Mouse (Mus musculus): ENCODE results near the gene Ndufv1. TPM values are rescaled to one million over a fixed set of nuclear protein-coding genes. Genes with fewer than 3 reads are reported as not detected.
"Not testable (repeated sequence)": the region's sequence is repeated elsewhere in the genome, so short reads cannot be mapped to it uniquely, and the experiment has no call there.

Ndufv1 gene
- total RNA-seq, 2 experiments from 2014 or later = 399 to 553 TPM

DNA sequence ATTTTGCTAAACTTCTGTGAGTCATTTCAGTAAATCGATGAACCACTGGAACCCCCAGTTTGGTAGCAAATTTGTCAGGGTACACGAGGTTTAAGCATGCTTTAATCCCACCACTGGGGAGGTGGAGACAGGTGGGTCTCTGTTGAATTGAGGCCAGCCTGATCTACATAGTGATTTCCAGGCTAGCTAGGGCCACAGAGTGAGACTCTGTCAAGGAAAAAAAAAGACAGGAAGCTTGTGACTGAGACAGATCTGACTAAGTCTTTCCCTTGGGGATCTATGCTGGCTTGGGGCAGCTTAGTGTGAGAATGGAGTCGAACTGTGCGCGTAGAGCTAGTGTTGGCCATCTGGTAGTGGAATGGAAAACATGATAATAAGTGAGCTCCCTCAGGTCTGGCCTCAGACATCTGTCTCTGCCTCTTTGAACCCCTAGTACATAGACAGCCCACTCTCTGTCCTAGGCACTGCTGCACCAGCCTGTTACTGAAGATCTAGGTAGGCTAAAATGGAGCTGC, 40.0 kb upstream of the Ndufv1 start:
- TF ChIP-seq CTCF (IDR thresholded peaks at IDR 0.05) = no peak
- intact Hi-C loops (cut with DNase I) = no loop called here
- no peak for DNase-seq
- Histone ChIP-seq H3K27ac (peak overlapping the region; percentile 48), H3K4me3 (no peak overlapping the region)

DNA sequence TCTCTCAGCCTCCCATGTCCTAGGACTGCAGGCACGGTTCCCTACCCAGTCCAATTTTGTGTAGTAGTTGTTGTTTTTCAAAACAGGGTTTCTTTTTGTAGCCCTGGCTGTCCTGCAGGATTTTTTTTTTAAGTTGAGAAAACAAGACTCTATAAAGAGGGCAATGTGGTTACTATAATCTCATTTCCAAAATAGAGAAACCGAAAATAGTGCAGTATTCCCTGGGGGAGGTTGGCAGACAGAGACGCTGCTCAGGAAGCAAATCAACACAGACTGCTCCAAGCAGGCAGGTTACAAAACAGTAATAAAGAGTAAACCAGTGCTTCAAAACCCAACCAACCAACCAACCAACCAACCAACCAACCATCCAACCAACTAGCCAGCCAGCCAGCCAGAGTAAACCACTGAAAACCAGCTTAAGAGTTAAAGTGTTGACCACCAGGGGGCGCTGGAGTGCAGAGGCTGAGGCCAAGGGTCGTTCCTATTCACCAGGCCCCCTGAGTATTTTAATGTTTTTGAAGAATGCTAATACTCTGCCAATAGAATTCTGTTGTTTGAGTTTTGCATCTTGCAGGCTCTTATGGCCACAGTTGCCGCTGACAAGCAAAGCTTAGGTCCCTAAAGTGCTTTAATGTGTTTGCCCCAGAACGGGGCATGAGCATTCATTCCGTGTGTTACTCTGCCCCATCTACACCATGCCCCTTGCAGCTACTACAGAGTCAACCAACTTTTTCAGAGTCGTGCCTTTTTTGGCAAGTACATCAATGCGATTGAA, 39.3 kb upstream of the Ndufv1 start:
- intact Hi-C loops (cut with DNase I) = loop anchor here (2.0 kb wide), 1 partner anchor 105 kb away; no protein-coding TSS in a partner anchor
- no peak overlapping the region for H3K4me3 ChIP-seq
- peak; percentile 78 for TF ChIP-seq CTCF (IDR thresholded peaks at IDR 0.05)
- DNase-seq = peak; percentile 75
- H3K27ac ChIP-seq = peak overlapping the region; percentile 48; the same call in 1 of the 2 replicates

DNA sequence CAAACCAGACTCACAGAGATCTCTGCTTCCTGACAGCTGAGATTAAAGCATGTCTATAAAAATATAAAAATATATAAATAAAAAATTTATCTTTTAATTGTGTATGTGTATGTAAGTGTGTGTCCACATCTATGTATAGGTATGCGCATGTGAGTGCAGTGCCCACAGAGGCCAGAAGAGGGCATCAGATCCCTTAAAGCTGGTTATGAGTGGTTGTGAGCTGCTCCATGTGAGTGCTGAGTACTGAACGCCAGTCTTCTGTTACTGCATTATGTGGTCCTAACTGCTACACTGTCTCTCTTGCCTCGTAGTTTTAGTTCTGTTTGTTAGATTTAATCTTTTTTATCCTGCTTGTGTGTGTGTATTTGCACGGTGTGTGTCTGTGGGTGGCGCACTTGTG, 38.4 kb upstream of the Ndufv1 start:
- H3K27ac ChIP-seq = peak overlapping the region; percentile 46
- peak; percentile 24; the same call in 1 of the 2 replicates for TF ChIP-seq CTCF (IDR thresholded peaks at IDR 0.05)
- no peak overlapping the region for H3K4me3 ChIP-seq
- DNase-seq = no peak
- intact Hi-C loops (cut with DNase I) = loop anchor here (2.0 kb wide), 1 partner anchor 104 kb away; no protein-coding TSS in a partner anchor

DNA sequence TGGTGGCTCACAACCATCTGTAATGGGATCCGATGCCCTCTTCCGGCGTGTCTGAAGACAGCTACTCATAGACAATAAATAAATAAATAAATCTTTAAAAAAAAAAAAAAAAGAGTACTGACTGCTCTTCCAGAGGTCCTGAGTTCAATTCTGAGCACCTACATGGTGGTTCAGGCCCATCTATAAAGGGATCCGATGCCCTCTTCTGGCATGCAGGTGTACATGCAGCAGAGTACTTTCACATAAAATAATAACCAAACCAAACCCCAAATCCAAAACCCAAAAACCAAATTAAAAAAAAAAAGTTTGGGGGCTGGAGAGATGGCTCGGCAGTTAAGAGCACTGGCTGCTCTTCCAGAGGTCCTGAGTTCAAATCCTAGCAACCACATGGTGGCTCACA, 36.5 kb upstream of the Ndufv1 start:
- H3K27ac ChIP-seq; H3K4me3 ChIP-seq; intact Hi-C loops (cut with DNase I); DNase-seq: not testable (repeated sequence)

DNA sequence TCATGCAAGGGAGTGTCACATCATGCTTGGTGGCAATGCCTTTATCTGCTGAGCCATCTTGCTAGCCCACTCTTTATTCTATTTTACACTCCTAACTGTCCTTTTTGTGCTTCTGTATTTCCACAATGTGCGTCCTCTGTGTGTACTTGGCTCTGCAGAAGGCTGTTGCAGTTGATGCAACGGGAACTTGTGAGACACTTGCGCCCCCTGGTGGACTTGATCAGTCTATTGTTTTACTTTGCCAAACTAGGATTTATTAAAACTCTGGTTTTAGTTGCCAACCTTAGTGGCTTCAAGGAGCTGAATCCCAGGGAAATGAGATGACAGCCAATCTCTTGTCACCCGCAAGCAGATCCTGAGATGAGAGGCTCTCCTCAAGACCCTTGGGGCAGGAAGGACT, 35.3 kb upstream of the Ndufv1 start:
- intact Hi-C loops (cut with DNase I) = loop anchor here (1.0 kb wide), 1 partner anchor 29 kb away; no protein-coding TSS in a partner anchor
- peak; percentile 85 for DNase-seq

DNA sequence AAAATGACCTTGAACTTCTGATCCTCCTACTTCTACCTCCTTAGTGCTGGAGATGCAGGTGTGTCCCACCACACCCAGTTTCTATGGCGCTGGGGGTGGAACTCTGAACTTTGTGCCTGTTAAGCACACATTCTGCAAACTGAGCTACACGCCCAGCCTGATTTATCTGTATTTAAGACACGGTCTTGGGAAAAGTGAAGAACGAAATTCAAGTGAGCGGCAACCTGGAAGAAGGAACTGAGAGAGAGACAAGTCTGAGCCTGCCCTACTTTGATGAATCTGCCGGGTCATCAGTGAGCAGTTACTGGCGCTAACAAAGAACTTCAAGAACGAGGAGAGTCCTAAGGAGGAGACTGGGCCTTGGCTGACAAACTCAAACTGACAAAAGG, 34.3 kb upstream of the Ndufv1 start:
- no peak for DNase-seq
- Histone ChIP-seq H3K27ac (peak overlapping the region; percentile 89), H3K4me3 (no peak overlapping the region)
- intact Hi-C loops (cut with DNase I) = no loop called here
- TF ChIP-seq CTCF (IDR thresholded peaks at IDR 0.05) = no peak

More for the DNA sequence above, 35.3 kb upstream of the Ndufv1 start:
- Histone ChIP-seq H3K4me3 (no peak overlapping the region), H3K27ac (no peak overlapping the region; the same call in 1 of the 2 replicates)
- peak; percentile 86 for TF ChIP-seq CTCF (IDR thresholded peaks at IDR 0.05)

DNA sequence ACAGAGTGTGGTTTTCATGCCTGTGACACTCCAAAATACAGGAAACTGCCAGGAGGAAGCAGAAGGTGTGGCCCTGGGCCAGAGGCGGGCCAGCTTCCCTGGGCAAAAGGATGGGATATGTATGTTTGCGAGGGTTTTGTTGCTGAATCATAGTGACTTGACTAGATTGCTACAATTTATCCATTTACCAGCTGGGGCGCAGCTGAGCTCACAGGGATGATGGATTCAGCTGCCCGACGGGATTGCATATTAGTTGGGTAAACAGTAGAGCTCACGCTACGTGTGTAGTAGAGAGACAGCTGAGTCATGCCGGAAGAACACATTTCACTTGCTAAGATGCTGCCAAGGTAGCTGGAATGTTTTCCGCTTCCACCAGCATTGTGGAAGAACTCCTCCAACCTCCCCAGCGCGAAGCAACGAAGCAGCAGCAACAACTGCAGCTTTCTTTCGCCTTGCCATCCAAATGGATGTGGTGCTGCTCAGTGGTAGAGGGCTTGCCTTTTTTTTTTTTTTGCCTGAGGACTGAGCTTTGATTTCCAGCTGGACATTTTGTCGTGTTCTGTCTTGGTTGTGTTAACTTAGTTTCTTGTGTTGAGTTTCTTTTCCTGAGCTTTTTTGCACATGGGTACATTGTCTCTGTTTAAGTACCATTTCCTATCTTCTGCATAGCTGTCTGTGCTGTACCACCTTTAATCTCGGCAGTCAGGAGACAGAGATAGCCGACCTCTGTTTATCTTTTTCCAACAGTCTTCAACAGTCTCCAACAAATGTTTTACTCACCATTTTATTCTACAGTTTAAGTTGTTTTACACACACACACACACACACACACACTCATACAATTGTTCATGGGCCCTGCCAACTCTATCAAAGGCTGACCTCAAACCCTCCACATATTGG, 33.6 kb upstream of the Ndufv1 start, which contains the start of gene Gstp2:
Gstp2 (minus strand) TSS at position 58 of the 900 bp plus-strand sequence.
- intact Hi-C loops (cut with DNase I) = no loop called here
- peak; percentile 62 for TF ChIP-seq CTCF (IDR thresholded peaks at IDR 0.05)
- DNase-seq = peak; percentile 85
- Histone ChIP-seq H3K27ac (peak within 1 kb of the TSS; percentile 89), H3K4me3 (peak within 1 kb of the TSS; percentile 61)

DNA sequence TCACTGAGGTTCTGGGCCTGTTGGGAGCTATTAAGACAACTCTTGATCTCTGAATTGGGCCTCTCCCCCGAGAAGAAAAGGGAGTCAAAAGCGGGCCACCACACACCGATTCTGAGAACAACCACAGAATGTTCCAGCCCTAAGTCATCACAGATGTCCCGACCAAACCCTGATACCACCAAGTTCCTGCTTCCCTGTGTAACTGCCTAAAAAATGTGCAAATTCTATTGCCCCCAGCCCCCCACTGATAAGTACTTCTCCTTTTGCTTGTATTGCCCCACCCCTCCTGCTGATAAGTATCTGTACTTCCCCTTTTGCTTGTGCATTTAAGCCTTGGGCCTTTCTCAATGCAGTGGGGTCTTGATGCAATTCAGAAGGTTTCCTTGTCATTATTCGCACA, 31.5 kb upstream of the Ndufv1 start:
- DNase-seq; intact Hi-C loops (cut with DNase I); H3K27ac ChIP-seq; H3K4me3 ChIP-seq: not testable (repeated sequence)

DNA sequence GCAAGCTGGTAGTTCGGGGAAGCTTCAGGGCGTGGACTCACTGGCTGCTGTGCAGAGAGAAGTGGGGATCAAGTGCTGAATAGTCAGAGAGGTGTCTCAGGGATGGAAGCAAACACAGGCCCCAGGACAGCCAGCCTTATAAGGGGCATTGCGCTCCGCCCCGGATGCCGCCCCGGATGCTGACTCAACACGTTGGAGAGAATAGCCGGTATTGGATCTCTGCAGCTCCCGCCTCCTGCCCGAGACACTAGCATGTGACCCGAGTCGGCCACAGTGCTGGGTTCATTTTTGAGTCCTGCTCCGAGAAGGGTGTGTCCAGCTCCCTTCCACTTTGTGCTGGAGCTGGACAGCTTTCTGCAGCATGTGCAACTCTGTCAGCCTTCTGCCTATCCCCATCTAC, 29.5 kb upstream of the Ndufv1 start:
- intact Hi-C loops (cut with DNase I) = no loop called here
- Histone ChIP-seq H3K4me3 (peak overlapping the region; percentile 69), H3K27ac (peak overlapping the region; percentile 86)
- TF ChIP-seq CTCF (IDR thresholded peaks at IDR 0.05) = no peak
- peak; percentile 87 for DNase-seq

DNA sequence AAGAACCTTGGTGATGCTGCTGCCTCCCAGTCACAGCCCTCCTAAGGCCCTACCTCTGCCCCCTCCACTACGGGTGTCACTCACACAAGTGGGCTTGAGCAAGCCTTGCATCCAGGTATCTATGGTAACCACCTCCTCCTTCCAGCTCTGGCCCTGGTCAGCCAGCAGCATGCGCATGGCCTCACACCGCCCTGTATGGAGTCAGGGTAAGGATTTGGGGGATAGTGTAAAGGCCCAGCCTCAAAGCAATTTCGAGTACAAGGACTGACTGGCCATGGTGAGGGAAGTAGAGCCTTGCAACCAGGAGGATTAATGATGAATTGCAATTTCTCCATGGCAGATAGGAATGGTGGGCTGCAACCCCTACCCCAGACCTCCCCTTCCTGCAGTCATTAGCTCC, 28.9 kb upstream of the Ndufv1 start:
- intact Hi-C loops (cut with DNase I) = not testable (repeated sequence)
- H3K27ac ChIP-seq = peak overlapping the region; percentile 86

DNA sequence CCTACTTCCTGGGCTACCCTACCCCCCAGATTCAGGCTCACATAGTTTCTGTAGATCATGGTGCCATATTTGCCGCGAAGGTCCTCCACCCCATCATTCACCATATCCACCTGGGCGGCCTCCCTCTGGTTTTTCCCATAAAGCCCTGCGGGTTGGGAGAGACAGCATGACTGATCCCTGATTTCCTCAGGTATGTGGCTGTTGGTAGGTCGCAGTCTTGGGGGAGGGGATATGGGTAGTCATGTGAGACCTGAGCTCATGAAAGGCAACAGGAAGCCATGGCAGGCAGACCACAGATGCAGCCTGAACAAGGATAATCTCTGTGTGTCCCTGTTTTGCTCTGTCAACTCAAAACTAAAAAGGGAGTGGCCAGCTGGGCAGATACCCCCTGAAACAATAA, 28.3 kb upstream of the Ndufv1 start:
- H3K4me3 ChIP-seq; H3K27ac ChIP-seq; intact Hi-C loops (cut with DNase I); DNase-seq: not testable (repeated sequence)

More for the DNA sequence above, 28.9 kb upstream of the Ndufv1 start:
- DNase-seq = not testable (repeated sequence)
- peak overlapping the region; percentile 69 for H3K4me3 ChIP-seq

DNA sequence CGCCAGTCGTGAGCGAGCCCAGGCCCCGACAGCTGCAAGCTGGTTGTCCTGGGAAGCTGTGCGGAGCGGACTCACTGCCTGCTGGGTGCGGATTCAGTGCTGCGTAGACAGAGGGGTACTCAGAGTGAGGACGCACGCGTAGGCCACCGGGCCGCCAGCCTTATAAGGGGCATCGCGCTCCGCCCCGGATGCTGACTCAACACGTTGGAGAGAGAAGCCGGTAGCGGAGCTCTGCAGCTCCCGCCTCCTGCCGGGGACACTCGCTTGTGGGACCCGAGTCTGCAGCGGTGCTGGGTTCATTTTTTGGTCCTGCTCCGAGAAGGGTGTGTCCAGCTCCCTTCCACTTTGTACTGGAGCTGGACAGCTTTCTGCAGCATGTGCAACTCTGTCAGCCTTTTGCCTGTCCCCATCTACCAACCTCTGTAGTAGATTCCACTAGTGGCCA, 25.2 kb upstream of the Ndufv1 start, which contains the start of gene Gstp1:
Gstp1 (minus strand) TSS at position 198 of the 445 bp plus-strand sequence.
- intact Hi-C loops (cut with DNase I) = no loop called here

DNA sequence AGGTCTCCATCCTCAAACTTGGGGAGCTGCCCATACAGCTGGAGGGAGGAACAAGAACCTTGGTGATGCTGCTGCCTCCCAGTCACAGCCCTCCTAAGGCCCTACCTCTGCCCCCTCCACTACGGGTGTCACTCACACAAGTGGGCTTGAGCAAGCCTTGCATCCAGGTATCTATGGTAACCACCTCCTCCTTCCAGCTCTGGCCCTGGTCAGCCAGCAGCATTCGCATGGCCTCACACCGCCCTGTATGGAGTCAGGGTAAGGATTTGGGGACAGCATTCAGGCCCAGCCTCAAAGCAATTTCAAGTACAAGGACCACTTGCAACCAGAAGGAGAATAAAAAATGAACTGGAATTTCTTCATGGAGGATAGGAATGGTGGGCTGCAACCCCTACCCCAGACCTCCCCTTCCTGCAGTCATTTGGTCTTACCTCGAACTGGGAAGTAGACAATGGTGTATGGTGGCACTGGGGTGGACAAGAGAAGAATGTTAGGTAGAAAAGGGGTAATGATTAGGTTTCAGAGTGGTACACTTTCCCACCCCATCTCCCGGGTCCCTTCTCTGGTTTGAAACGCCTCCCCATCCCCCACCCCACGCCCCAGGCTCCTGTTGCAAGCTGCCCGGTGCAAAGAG, 24.7 kb upstream of the Ndufv1 start:
- Histone ChIP-seq H3K27ac (peak overlapping the region; percentile 94), H3K4me3 (peak overlapping the region; percentile 84)
- DNase-seq; intact Hi-C loops (cut with DNase I): not testable (repeated sequence)

More for the DNA sequence above, 25.2 kb upstream of the Ndufv1 start, which contains the start of gene Gstp1:
- H3K27ac ChIP-seq = peak within 1 kb of the TSS; percentile 94
- TF ChIP-seq CTCF (IDR thresholded peaks at IDR 0.05) = peak; percentile 36; the same call in 1 of the 2 replicates
- H3K4me3 ChIP-seq = peak within 1 kb of the TSS; percentile 84
- DNase-seq = peak; percentile 95
